Mouse (Mus musculus) ZHBTc4 (cell line): ENCODE measurements around the gene Plekhm1.

Experiments used
- DNase-seq: peaks from one replicate; pipeline ENCODE4 v3.0.0-alpha.2; 2011; ENCODE audit warnings: low read depth, low spot score

Gene Plekhm1

GRCm38 (mm10) chr11:103394604-103395003 lies 17.9 kb downstream of the Plekhm1 start:
- DNase-seq = no peak

GRCm38 (mm10) chr11:103394025-103394424 lies 18.5 kb downstream of the Plekhm1 start:
- DNase-seq = no peak

- peak; percentile 87 for DNase-seq
Measured at GRCm38 (mm10) chr11:103387870-103388526, 24.5 kb downstream of the Plekhm1 start.

- DNase-seq = no peak
Measured at GRCm38 (mm10) chr11:103386827-103387226, 25.7 kb downstream of the Plekhm1 start.

- DNase-seq = no peak
Measured at GRCm38 (mm10) chr11:103381956-103382613, 30.4 kb downstream of the Plekhm1 start.

- no peak for DNase-seq
Measured at GRCm38 (mm10) chr11:103381505-103381904, 31.0 kb downstream of the Plekhm1 start.

- no peak for DNase-seq
Measured at GRCm38 (mm10) chr11:103380460-103380859, 32.0 kb downstream of the Plekhm1 start.

GRCm38 (mm10) chr11:103378341-103378740 lies 34.1 kb downstream of the Plekhm1 start:
- no peak for DNase-seq

- DNase-seq = no peak
Measured at GRCm38 (mm10) chr11:103375772-103376171, 36.7 kb downstream of the Plekhm1 start.

- no peak for DNase-seq
Measured at GRCm38 (mm10) chr11:103375258-103375657, 37.2 kb downstream of the Plekhm1 start.

- DNase-seq = no peak
Measured at GRCm38 (mm10) chr11:103373922-103374321, 38.6 kb downstream of the Plekhm1 start.

- DNase-seq = no peak
Measured at GRCm38 (mm10) chr11:103372561-103372960, 39.9 kb downstream of the Plekhm1 start.

- no peak for DNase-seq
Measured at GRCm38 (mm10) chr11:103372068-103372467, 40.4 kb downstream of the Plekhm1 start.

GRCm38 (mm10) chr11:103371222-103371539 lies 41.3 kb downstream of the Plekhm1 start:
- no peak for DNase-seq

GRCm38 (mm10) chr11:103370397-103371221 lies 41.9 kb downstream of the Plekhm1 start:
- DNase-seq = no peak

- DNase-seq = no peak
Measured at GRCm38 (mm10) chr11:103365530-103365929, 47.0 kb downstream of the Plekhm1 start.

- no peak for DNase-seq
Measured at GRCm38 (mm10) chr11:103365022-103365421, 47.5 kb downstream of the Plekhm1 start.

GRCm38 (mm10) chr11:103364335-103364734 lies 48.2 kb downstream of the Plekhm1 start:
- DNase-seq = no peak

GRCm38 (mm10) chr11:103363214-103364148 lies 49.0 kb downstream of the Plekhm1 start, which contains the start of gene Arhgap27:
Gene Arhgap27, minus strand, starts transcription at chr11:103363692.
- peak; percentile 60 for DNase-seq

GRCm38 (mm10) chr11:103362521-103363181 lies 49.8 kb downstream of the Plekhm1 start:
- DNase-seq = peak; percentile 54

- DNase-seq = peak; percentile 88
Measured at GRCm38 (mm10) chr11:103362054-103362432, 50.4 kb downstream of the Plekhm1 start.
